Mouse (Mus musculus): ENCODE results near the gene Gm20509.
"Not testable (repeated sequence)": the region's sequence is repeated elsewhere in the genome, so short reads cannot be mapped to it uniquely, and the experiment has no call there.

- TF ChIP-seq POLR2A (IDR thresholded peaks at IDR 0.05; ENCODE audit: borderline replicate concordance, extremely low read depth, low read depth, low read length); CTCF (IDR thresholded peaks at IDR 0.05; ENCODE audit: insufficient read depth, low read length): not testable (repeated sequence)
These were observed 22.9 kb upstream of the Gm20509 start for GRCm38 (mm10) chr9:73079349-73079748.
